ENCODE assay signal across 9 mouse cellular contexts in the genomic region with DNA sequence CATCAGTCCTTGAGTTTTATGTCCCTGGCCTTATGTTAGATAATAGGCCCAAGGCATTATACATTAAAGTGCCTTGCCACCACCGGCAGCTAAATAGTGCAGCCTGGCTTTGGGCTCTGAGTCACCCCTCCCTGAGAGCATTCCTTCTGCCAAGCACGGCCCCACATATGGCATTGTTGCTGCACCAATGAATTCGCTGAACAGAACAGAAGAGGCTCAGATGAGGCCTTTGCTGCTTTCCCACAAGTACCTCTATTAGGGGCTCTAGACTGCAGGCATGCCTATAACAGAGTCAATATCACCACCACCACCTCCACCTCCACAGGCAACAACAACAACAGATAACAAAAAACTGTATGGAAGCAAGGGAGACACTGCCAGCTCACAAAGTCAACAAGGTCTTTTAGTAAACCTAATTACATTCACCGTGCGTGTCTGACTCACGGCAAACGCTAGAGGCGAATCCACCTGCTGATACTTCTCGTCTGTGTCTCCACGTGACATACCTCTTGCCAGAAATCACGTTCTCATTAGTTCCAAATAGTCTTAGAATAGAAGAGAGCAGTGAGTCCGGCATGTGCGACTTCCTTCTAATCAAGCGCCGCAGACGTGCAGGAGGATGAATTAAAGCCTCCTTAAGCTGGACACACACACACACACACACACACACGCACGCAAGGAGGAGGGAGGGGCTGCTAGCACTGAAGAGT.
DNase-seq lines count a peak whose midpoint lies in the region; ATAC-seq and TF ChIP-seq lines count a peak whose summit lies in the region.
"Had no signal": no experiment of that assay in that cellular context is flagged by ENCODE, and none has a peak within 500 bp of the region (broad histone marks: within the 10 kb centered on the region; RNA-seq: fewer than 3 reads in every experiment).

No protein-coding gene starts in this region.

- TF ChIP-seq POLR2A in limb, embryonic 14.5 days (IDR thresholded peaks at IDR 0.05; ENCODE audit: borderline replicate concordance, extremely low read depth, insufficient read depth, insufficient read length) = no peak
- no peak for TF ChIP-seq POLR2A in kidney, adult 2 months (IDR thresholded peaks at IDR 0.05; ENCODE audit: low read depth, low read length)

- no peaks in the 10 kb centered on the region for H3K9me3 ChIP-seq in heart, embryonic 14.5 days (ENCODE audit: control insufficient read depth, low read length)
- H3K9me3 ChIP-seq in limb, embryonic 14.5 days (ENCODE audit: control insufficient read depth, low read length) = no peaks in the 10 kb centered on the region
- H3K9me3 ChIP-seq: lung, embryonic 15.5 days had no signal

- peak overlapping the region; percentile 32; the same call in 1 of the 2 replicates for H3K4me2 ChIP-seq in heart, embryonic 14.5 days (ENCODE audit: low read length)
- H3K4me2 ChIP-seq in limb, embryonic 14.5 days (replicated peaks; ENCODE audit: low read depth, low read length, severe bottlenecking) = no peak overlapping the region
- H3K4me2 ChIP-seq: lung, embryonic 15.5 days had no signal

- H3K36me3 ChIP-seq in heart, embryonic 14.5 days (ENCODE audit: control insufficient read depth, insufficient read depth, low read length) = no peaks in the 10 kb centered on the region
- H3K36me3 ChIP-seq in limb, embryonic 14.5 days (ENCODE audit: control insufficient read depth, insufficient read depth, low read length) = no peaks in the 10 kb centered on the region
- H3K36me3 ChIP-seq in kidney, adult 2 months (ENCODE audit: control insufficient read depth, insufficient read depth, low read length) = no peaks in the 10 kb centered on the region
- H3K36me3 ChIP-seq: lung, embryonic 15.5 days had no signal

- ATAC-seq in heart, embryonic 14.5 days (ENCODE audit: insufficient number of reproducible peaks, insufficient read depth, low FRiP score, low read depth) = peak; percentile 71
- ATAC-seq in limb, embryonic 14.5 days (ENCODE audit: low FRiP score, low read depth) = 0 out of 2 replicates have a peak, but pooled peaks have one; percentile 32
- ATAC-seq in megakaryocyte progenitor cell, adult 5-6 weeks (replicated peaks; ENCODE audit: poor library complexity) = no peak

- H3K4me1 ChIP-seq in heart, embryonic 14.5 days (ENCODE audit: control insufficient read depth in 2 of 2, insufficient read depth in 2 of 2, low read length in 2 of 2) = peaks cover 49 to 73% of the 10 kb centered on the region in 2 experiments
- peaks cover 29% of the 10 kb centered on the region for H3K4me1 ChIP-seq in limb, embryonic 14.5 days (ENCODE audit: control insufficient read depth, insufficient read depth, low read length)
- H3K4me1 ChIP-seq in kidney, adult 2 months (ENCODE audit: control insufficient read depth, insufficient read depth, low read length) = peaks cover 9% of the 10 kb centered on the region

- H3K27me3 ChIP-seq in heart, embryonic 14.5 days (ENCODE audit: control insufficient read depth, insufficient read depth, low read length) = no peaks in the 10 kb centered on the region
- H3K27me3 ChIP-seq in limb, embryonic 14.5 days (ENCODE audit: control insufficient read depth, insufficient read depth, low read length) = no peaks in the 10 kb centered on the region
- H3K27me3 ChIP-seq in kidney, adult 2 months (replicated peaks; ENCODE audit: control insufficient read depth, insufficient read depth, low read length) = no peaks in the 10 kb centered on the region
- H3K27me3 ChIP-seq: lung, embryonic 15.5 days had no signal

- 48% methylated on average over 18 of the region's 18 CpGs for WGBS in heart, embryonic 14.5 days
- 49% methylated on average over 18 of the region's 18 CpGs for WGBS in limb, embryonic 14.5 days
- 42% methylated on average over 18 of the region's 18 CpGs for WGBS in kidney, adult 2 months

- peak; percentile 77 for DNase-seq in layer of hippocampus, adult 11-12 months (ENCODE audit: low spot score)
- DNase-seq in layer of hippocampus, adult 9-10 months (ENCODE audit: low spot score) = no peak
- DNase-seq in cerebellum, adult 18-20 months = peak; percentile 84 to 92
- no peak for DNase-seq in limb, embryonic 14.5 days (ENCODE audit: low spot score)
- no peak for DNase-seq in spleen, adult 12 weeks (ENCODE audit: low spot score)
- no peak for DNase-seq in kidney, adult 2 months

- no peak for TF ChIP-seq CTCF in kidney, adult 2 months (conservative IDR thresholded peaks at IDR 0.05; ENCODE audit: insufficient read depth, insufficient read length, low read depth, low read length)

- H3K9ac ChIP-seq in heart, embryonic 14.5 days (ENCODE audit: low read length) = peak overlapping the region; percentile 45
- H3K9ac ChIP-seq in limb, embryonic 14.5 days (ENCODE audit: low read depth, low read length, severe bottlenecking) = no peak overlapping the region
- H3K9ac ChIP-seq: lung, embryonic 15.5 days had no signal

- H3K27ac ChIP-seq in heart, embryonic 14.5 days (replicated peaks in 1 of 2; ENCODE audit: control insufficient read depth in 1 of 2, insufficient read depth in 1 of 2, low read depth in 2 of 2, low read length in 2 of 2) = peak overlapping the region; percentile 79 to 82
- H3K27ac ChIP-seq in limb, embryonic 14.5 days (replicated peaks; ENCODE audit: low read depth, low read length) = no peak overlapping the region
- no peak overlapping the region for H3K27ac ChIP-seq in kidney, adult 2 months (ENCODE audit: insufficient read depth, low read depth, low read length)
- H3K27ac ChIP-seq: lung, embryonic 15.5 days had no signal

- H3K4me3 ChIP-seq in heart, embryonic 14.5 days (ENCODE audit: control insufficient read depth in 1 of 2, insufficient read depth in 1 of 2, low read depth in 1 of 2, low read length in 2 of 2) = no peak overlapping the region
- no peak overlapping the region for H3K4me3 ChIP-seq in limb, embryonic 14.5 days (replicated peaks; ENCODE audit: low read length)
- H3K4me3 ChIP-seq in kidney, adult 2 months (ENCODE audit: insufficient read depth, low read depth, low read length) = no peak overlapping the region
- H3K4me3 ChIP-seq: lung, embryonic 15.5 days had no signal

Comparison
In these comparisons a context has a peak if more than half of its experiments do, and no peak if none do; other contexts are left out.
1. DNase-seq: peak in layer of hippocampus, adult 11-12 months (single experiment) and cerebellum, adult 18-20 months (2 of 2); none in layer of hippocampus, adult 9-10 months (single experiment), limb, embryonic 14.5 days (single experiment), spleen, adult 12 weeks (single experiment) and kidney, adult 2 months (single experiment).
2. H3K27ac ChIP-seq: peak in heart, embryonic 14.5 days (2 of 2); none in limb, embryonic 14.5 days (single experiment) and kidney, adult 2 months (single experiment).